Mouse (Mus musculus) stomach, adult 2 months (tissue): ENCODE measurements around the gene Tpm3. TPM values are rescaled to one million over a fixed set of nuclear protein-coding genes. Genes with fewer than 3 reads are reported as not detected.

ENCODE experiments used
- polyA plus RNA-seq: library from polyadenylated mRNA; depleted of rRNA; stranded (reverse); fragments of >200 nt; gene quantifications from 2 replicates; pipeline ENCODE4 v1.2.3, GENCODE M21; 2012; rRNA removed

Gene Tpm3
- 39.8 and 65.3 TPM in 2 replicates for polyA plus RNA-seq

GRCm38 (mm10) chr3:90072294-90072693 lies at the start of gene Tpm3:
TSS of gene Tpm3 (plus strand) at chr3:90072649.

GRCm38 (mm10) chr3:90051441-90052350 lies 20.8 kb upstream of the Tpm3 start, which contains the start of gene 4933434E20Rik:
TSS of gene 4933434E20Rik (plus strand) at chr3:90051636.

GRCm38 (mm10) chr3:90052351-90053241 lies 19.9 kb upstream of the Tpm3 start, which contains the start of gene Ubap2l:
TSS of gene Ubap2l (minus strand) at chr3:90052628.

GRCm38 (mm10) chr3:90103938-90104337 lies 31.5 kb downstream of the Tpm3 start, which contains the start of gene Nup210l:
TSS of gene Nup210l (plus strand) at chr3:90104132.

Other genes with a start within 250 kb of the Tpm3 start
- 0.52 and 0.55 TPM in 2 replicates for gene She, start 241.3 kb upstream of the Tpm3 start, polyA plus RNA-seq
- gene Il6ra, start 159.5 kb upstream of the Tpm3 start, polyA plus RNA-seq: 2.4 and 2.6 TPM in 2 replicates
- gene Atp8b2, start 109.1 kb upstream of the Tpm3 start, polyA plus RNA-seq: 10.4 and 17.3 TPM in 2 replicates
- gene Hax1, start 73.9 kb upstream of the Tpm3 start, polyA plus RNA-seq: 21.9 and 22.9 TPM in 2 replicates
- gene 4933434E20Rik, start 21.0 kb upstream of the Tpm3 start, polyA plus RNA-seq: 7.6 and 8.7 TPM in 2 replicates
- gene Ubap2l, start 20.0 kb upstream of the Tpm3 start, polyA plus RNA-seq: 29.1 and 37.6 TPM in 2 replicates
- gene Nup210l, start 31.5 kb downstream of the Tpm3 start, polyA plus RNA-seq: 0.09 and 0.10 TPM in 2 replicates
- 192 and 202 TPM in 2 replicates for gene Rps27, start 141.0 kb downstream of the Tpm3 start, polyA plus RNA-seq
- gene Rab13, start 141.0 kb downstream of the Tpm3 start, polyA plus RNA-seq: 2.5 and 3.6 TPM in 2 replicates
- 60.6 and 98.2 TPM in 2 replicates for gene Jtb, start 158.9 kb downstream of the Tpm3 start, polyA plus RNA-seq
- gene Creb3l4, start 170.9 kb downstream of the Tpm3 start, polyA plus RNA-seq: 16.6 and 20.9 TPM in 2 replicates
- gene Slc39a1, start 175.5 kb downstream of the Tpm3 start, polyA plus RNA-seq: 44.3 and 47.8 TPM in 2 replicates
- gene Crtc2, start 181.5 kb downstream of the Tpm3 start, polyA plus RNA-seq: 19.9 and 25.7 TPM in 2 replicates
- 5.1 and 7.2 TPM in 2 replicates for gene Dennd4b, start 192.5 kb downstream of the Tpm3 start, polyA plus RNA-seq
- 3.8 and 4.9 TPM in 2 replicates for gene Gatad2b, start 220.5 kb downstream of the Tpm3 start, polyA plus RNA-seq